Mouse (Mus musculus) embryonic facial prominence, embryonic 13.5 days (tissue): ENCODE results near the gene Med20. TPM values are rescaled to one million over a fixed set of nuclear protein-coding genes. Genes with fewer than 3 reads are reported as not detected.
"Not testable (repeated sequence)": the region's sequence is repeated elsewhere in the genome, so short reads cannot be mapped to it uniquely, and the experiment has no call there.

Source experiments
- ATAC-seq: fragments of 200-750 bp; cut with Nextera tagmentation; 2 replicates; pipeline ENCODE4 v1.8.0; 2017; ENCODE audit warnings: low read depth; ENCODE audit not compliant: insufficient number of reproducible peaks, insufficient read depth, low FRiP score, low TSS enrichment
- H3K27ac ChIP-seq: fragments of 300-500 bp; sonication (generic); 2 replicates; pipeline ENCODE4 v1.5.1; 2015; ENCODE audit warnings: moderate library complexity, mild to moderate bottlenecking, inconsistent platforms
- H3K27me3 ChIP-seq: fragments of 300-500 bp; sonication (generic); 2 replicates; pipeline ENCODE4 v1.6.1; 2015; ENCODE audit warnings: mild to moderate bottlenecking, inconsistent platforms
- H3K36me3 ChIP-seq: fragments of 300-500 bp; sonication (generic); 2 replicates; pipeline ENCODE4 v1.6.1; 2015; ENCODE audit warnings: mild to moderate bottlenecking, inconsistent platforms
- H3K4me1 ChIP-seq: fragments of 300-500 bp; sonication (generic); 2 replicates; pipeline ENCODE4 v1.6.1; 2015; ENCODE audit warnings: inconsistent platforms
- H3K4me2 ChIP-seq: fragments of 300-500 bp; sonication (generic); 2 replicates; pipeline ENCODE4 v1.6.1; 2015; ENCODE audit warnings: moderate library complexity, mild to moderate bottlenecking, inconsistent platforms
- H3K4me3 ChIP-seq: fragments of 300-500 bp; sonication (generic); 2 replicates; pipeline ENCODE4 v1.5.1; 2015; ENCODE audit warnings: mild to moderate bottlenecking, inconsistent platforms
- H3K9ac ChIP-seq: fragments of 300-500 bp; sonication (generic); 2 replicates; pipeline ENCODE4 v1.6.1; 2015; ENCODE audit warnings: mild to moderate bottlenecking, inconsistent platforms
- H3K9me3 ChIP-seq: fragments of 300-500 bp; sonication (generic); 2 replicates; pipeline ENCODE4 v1.6.1; 2016; ENCODE audit warnings: inconsistent platforms
- WGBS: fragments of 180-500 bp; shearing (Covaris S2); methylation state at CpG from one replicate; pipeline ENCODE4 v1.1.7; 2015; ENCODE audit warnings: mixed read lengths; 5-methylcytosine and 5-hydroxymethylcytosine counted together
- polyA plus RNA-seq: library from polyadenylated mRNA; unstranded; fragments of >200 nt; fragmentation: Nextera tagmentation; extraction: Ambion mirVana; gene quantifications from 2 replicates; pipeline ENCODE4 v1.2.1, GENCODE M21; 2015

The Med20 gene
- polyA plus RNA-seq, 1 experiment from 2014 or later = 52.9 TPM

- Histone ChIP-seq H3K27ac (peak within 1 kb of the TSS; percentile 93), H3K36me3 (peaks cover 13% of the 10 kb centered on the region), H3K27me3 (no peaks in the 10 kb centered on the region), H3K4me3 (peak within 1 kb of the TSS; percentile 69), H3K4me1 (peaks cover 37% of the 10 kb centered on the region), H3K4me2 (peak within 1 kb of the TSS; percentile 95), H3K9ac (peak within 1 kb of the TSS; percentile 83), H3K9me3 (no peaks in the 10 kb centered on the region)
- 2% methylated on average over 3 of the region's 3 CpGs for WGBS
- no peak for ATAC-seq
These were observed 19.3 kb downstream of the Med20 start, which contains the start of gene Usp49 for GRCm38 (mm10) chr17:47630678-47631065. Gene Usp49, plus strand, starts transcription at chr17:47630690.

DNA sequence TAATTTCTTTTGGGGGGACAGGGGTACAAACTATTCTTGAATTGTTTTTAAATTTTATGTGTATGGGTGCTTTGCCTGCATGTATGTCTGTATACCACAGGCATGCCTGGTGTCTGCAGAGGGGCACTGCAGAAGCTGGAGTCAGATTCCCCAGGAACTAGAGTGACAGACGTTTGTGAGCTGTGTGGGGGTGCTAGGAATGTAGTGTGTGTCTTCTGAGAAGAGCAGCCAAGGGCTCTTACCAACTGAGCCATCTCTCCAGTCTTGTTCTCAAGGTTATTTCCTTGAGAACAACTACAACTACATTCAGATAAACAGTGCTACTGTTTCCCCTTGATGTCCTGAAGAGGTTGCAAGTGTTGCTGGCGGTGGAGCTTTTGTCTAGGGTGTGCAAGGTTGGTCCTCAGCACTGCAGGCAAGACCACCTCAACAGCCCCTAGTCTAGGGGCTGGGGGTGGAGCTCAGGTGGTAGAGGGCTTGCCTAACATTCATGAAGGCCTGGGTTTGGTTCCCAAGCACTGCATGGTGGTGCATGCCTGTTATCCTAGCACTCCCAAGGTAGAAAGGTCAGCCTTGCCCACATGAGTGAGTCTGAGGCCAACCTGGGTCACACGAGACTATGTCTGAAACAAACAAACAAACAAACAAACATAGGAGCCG is 20.9 kb downstream of the Med20 start:
- WGBS = 63% methylated on average over 4 of the region's 4 CpGs
- no peak overlapping the region for H3K4me3 ChIP-seq
- H3K27ac ChIP-seq = no peak overlapping the region
- H3K36me3 ChIP-seq = peaks cover 3% of the 10 kb centered on the region; the same call in 1 of the 2 replicates
- no peak for ATAC-seq
- H3K9ac ChIP-seq = no peak overlapping the region
- peaks cover 37% of the 10 kb centered on the region for H3K4me1 ChIP-seq
- H3K27me3 ChIP-seq = no peaks in the 10 kb centered on the region
- H3K9me3 ChIP-seq = no peaks in the 10 kb centered on the region
- H3K4me2 ChIP-seq = 0 out of 2 replicates have a peak overlapping the region, but pooled peaks have one; percentile 11

- ATAC-seq = no peak
- Histone ChIP-seq H3K27me3 (no peaks in the 10 kb centered on the region), H3K4me2 (no peak overlapping the region), H3K27ac (no peak overlapping the region), H3K9ac (no peak overlapping the region), H3K9me3 (no peaks in the 10 kb centered on the region), H3K36me3 (peaks cover 3% of the 10 kb centered on the region; the same call in 1 of the 2 replicates), H3K4me3 (no peak overlapping the region), H3K4me1 (peaks cover 25% of the 10 kb centered on the region)
- 81% methylated on average over 7 of the region's 7 CpGs for WGBS
These were observed 22.8 kb downstream of the Med20 start for GRCm38 (mm10) chr17:47633999-47634770.

GRCm38 (mm10) chr17:47642992-47643391 is 31.6 kb downstream of the Med20 start:
- WGBS = 73% methylated on average over 2 of the region's 2 CpGs
- Histone ChIP-seq H3K9me3 (no peaks in the 10 kb centered on the region), H3K4me1 (no peaks in the 10 kb centered on the region)

GRCm38 (mm10) chr17:47646683-47647082 is 35.3 kb downstream of the Med20 start:
- H3K27me3 ChIP-seq = no peaks in the 10 kb centered on the region
- H3K9ac ChIP-seq = no peak overlapping the region
- H3K9me3 ChIP-seq = no peaks in the 10 kb centered on the region
- no peaks in the 10 kb centered on the region for H3K4me1 ChIP-seq
- H3K4me3 ChIP-seq = no peak overlapping the region
- 75% methylated on average over 1 of the region's 1 CpGs for WGBS
- H3K27ac ChIP-seq = no peak overlapping the region
- no peak for ATAC-seq
- peaks cover 11% of the 10 kb centered on the region for H3K36me3 ChIP-seq
- no peak overlapping the region for H3K4me2 ChIP-seq

More at GRCm38 (mm10) chr17:47642992-47643391, 31.6 kb downstream of the Med20 start:
- H3K36me3 ChIP-seq = 0 out of 2 replicates have a peak, but pooled peaks cover 4% of the 10 kb centered on the region
- no peak for ATAC-seq
- no peak overlapping the region for H3K27ac ChIP-seq
- no peak overlapping the region for H3K4me3 ChIP-seq
- no peak overlapping the region for H3K4me2 ChIP-seq
- H3K9ac ChIP-seq = no peak overlapping the region
- H3K27me3 ChIP-seq = no peaks in the 10 kb centered on the region

- no peaks in the 10 kb centered on the region for H3K27me3 ChIP-seq
- no peak overlapping the region for H3K9ac ChIP-seq
- H3K4me3 ChIP-seq = no peak overlapping the region
- 74% methylated on average over 4 of the region's 4 CpGs for WGBS
- ATAC-seq = no peak
- peaks cover 14% of the 10 kb centered on the region for H3K36me3 ChIP-seq
- no peaks in the 10 kb centered on the region for H3K4me1 ChIP-seq
- no peak overlapping the region for H3K4me2 ChIP-seq
- no peaks in the 10 kb centered on the region for H3K9me3 ChIP-seq
- H3K27ac ChIP-seq = no peak overlapping the region
These were observed 37.6 kb downstream of the Med20 start for GRCm38 (mm10) chr17:47648966-47649365.

- H3K9me3 ChIP-seq = no peaks in the 10 kb centered on the region
- H3K4me2 ChIP-seq = no peak overlapping the region
- H3K27ac ChIP-seq = no peak overlapping the region
- no peak overlapping the region for H3K9ac ChIP-seq
- no peaks in the 10 kb centered on the region for H3K4me1 ChIP-seq
- peaks cover 22% of the 10 kb centered on the region for H3K36me3 ChIP-seq
- ATAC-seq = no peak
- 84% methylated on average over 2 of the region's 2 CpGs for WGBS
- no peaks in the 10 kb centered on the region for H3K27me3 ChIP-seq
- no peak overlapping the region for H3K4me3 ChIP-seq
These were observed 40.6 kb downstream of the Med20 start for GRCm38 (mm10) chr17:47651953-47652352.

GRCm38 (mm10) chr17:47654346-47654745 is 43.0 kb downstream of the Med20 start:
- H3K4me1 ChIP-seq, H3K27me3 ChIP-seq, H3K9me3 ChIP-seq, H3K27ac ChIP-seq, H3K4me3 ChIP-seq, ATAC-seq, H3K9ac ChIP-seq, H3K4me2 ChIP-seq: not testable (repeated sequence)
- H3K36me3 ChIP-seq = peaks cover 24% of the 10 kb centered on the region
- 95% methylated on average over 8 of the region's 8 CpGs for WGBS

- H3K27ac ChIP-seq = no peak overlapping the region
- no peak for ATAC-seq
- 82% methylated on average over 5 of the region's 5 CpGs for WGBS
- H3K9ac ChIP-seq = no peak overlapping the region
- no peaks in the 10 kb centered on the region for H3K4me1 ChIP-seq
- H3K4me3 ChIP-seq = no peak overlapping the region
- no peak overlapping the region for H3K4me2 ChIP-seq
- no peaks in the 10 kb centered on the region for H3K27me3 ChIP-seq
- H3K36me3 ChIP-seq = peaks cover 24% of the 10 kb centered on the region; the same call in 1 of the 2 replicates
- H3K9me3 ChIP-seq = no peaks in the 10 kb centered on the region
These were observed 44.3 kb downstream of the Med20 start for GRCm38 (mm10) chr17:47655697-47656096.

GRCm38 (mm10) chr17:47657901-47658300 is 46.5 kb downstream of the Med20 start:
- WGBS = 82% methylated on average over 4 of the region's 4 CpGs
- Histone ChIP-seq H3K36me3 (peaks cover 20% of the 10 kb centered on the region; the same call in 1 of the 2 replicates), H3K9me3 (no peaks in the 10 kb centered on the region), H3K27me3 (no peaks in the 10 kb centered on the region), H3K4me2 (no peak overlapping the region), H3K9ac (no peak overlapping the region), H3K27ac (no peak overlapping the region), H3K4me1 (no peaks in the 10 kb centered on the region), H3K4me3 (no peak overlapping the region)
- no peak for ATAC-seq

DNA sequence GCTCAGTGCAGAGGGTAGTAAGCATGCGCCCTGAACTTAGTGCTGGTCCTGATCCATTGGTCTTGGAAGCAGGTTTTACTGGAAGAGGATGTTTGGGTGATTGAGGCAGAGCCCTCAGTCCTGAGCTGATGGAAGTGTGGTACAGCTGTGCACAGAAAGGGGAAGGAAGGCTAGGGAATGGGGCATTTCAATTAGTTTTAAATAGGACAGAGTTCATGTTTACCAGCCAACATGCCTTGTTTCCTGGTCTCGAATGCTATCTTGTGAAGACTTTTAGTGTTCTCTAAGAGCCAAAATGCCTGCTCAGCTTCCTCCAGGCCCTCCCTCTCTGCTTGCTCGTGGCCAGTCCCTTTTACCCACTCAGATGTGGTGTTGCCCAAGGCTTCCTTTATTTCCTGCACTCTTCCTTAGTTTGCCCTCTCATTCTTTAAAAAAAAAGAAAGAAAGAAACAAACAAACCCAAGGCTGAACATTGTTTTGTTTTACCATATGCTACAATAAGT is 47.4 kb downstream of the Med20 start:
- no peaks in the 10 kb centered on the region for H3K4me1 ChIP-seq
- H3K4me3 ChIP-seq = no peak overlapping the region
- H3K9ac ChIP-seq = no peak overlapping the region
- WGBS = 84% methylated on average over 3 of the region's 3 CpGs
- ATAC-seq = no peak
- H3K27ac ChIP-seq = no peak overlapping the region
- H3K36me3 ChIP-seq = peaks cover 16% of the 10 kb centered on the region; the same call in 1 of the 2 replicates
- no peaks in the 10 kb centered on the region for H3K9me3 ChIP-seq
- no peak overlapping the region for H3K4me2 ChIP-seq
- no peaks in the 10 kb centered on the region for H3K27me3 ChIP-seq
